Mouse (Mus musculus): ENCODE results near the gene Afg1l. TPM values are rescaled to one million over a fixed set of nuclear protein-coding genes. Genes with fewer than 3 reads are reported as not detected.

The Afg1l gene
- polyA plus RNA-seq, 1 experiment from 2014 or later = 10.9 TPM

- no peak overlapping the region for H3K4me2 ChIP-seq (replicated peaks)
- no peak overlapping the region for H3K4me3 ChIP-seq (replicated peaks)
- H3K9ac ChIP-seq = no peak overlapping the region
- H3K27ac ChIP-seq = 0 out of 2 replicates have a peak overlapping the region, but pooled peaks have one; percentile 9
- no peaks in the 10 kb centered on the region for H3K27me3 ChIP-seq (replicated peaks)
- no peaks in the 10 kb centered on the region for H3K9me3 ChIP-seq
- 72% methylated on average over 14 of the region's 14 CpGs for WGBS
- peak; percentile 52; the same call in 1 of the 2 replicates for ATAC-seq
- peaks cover 3% of the 10 kb centered on the region; the same call in 1 of the 2 replicates for H3K4me1 ChIP-seq (replicated peaks)
- H3K36me3 ChIP-seq = no peaks in the 10 kb centered on the region
Observed at GRCm38 (mm10) chr10:42464805-42465204, 13.6 kb downstream of the Afg1l start.

- peaks cover 3% of the 10 kb centered on the region; the same call in 1 of the 2 replicates for H3K4me1 ChIP-seq (replicated peaks)
- H3K9ac ChIP-seq = no peak overlapping the region
- ATAC-seq = peak; percentile 85
- no peaks in the 10 kb centered on the region for H3K36me3 ChIP-seq
- H3K9me3 ChIP-seq = no peaks in the 10 kb centered on the region
- H3K4me2 ChIP-seq (replicated peaks) = no peak overlapping the region
- H3K27me3 ChIP-seq (replicated peaks) = no peaks in the 10 kb centered on the region
- no peak overlapping the region for H3K4me3 ChIP-seq (replicated peaks)
- 33% methylated on average over 5 of the region's 5 CpGs for WGBS
- H3K27ac ChIP-seq = 0 out of 2 replicates have a peak overlapping the region, but pooled peaks have one; percentile 56
Observed at GRCm38 (mm10) chr10:42464224-42464623, 14.1 kb downstream of the Afg1l start.

- Histone ChIP-seq H3K4me3 (replicated peaks) (no peak overlapping the region), H3K9ac (no peak overlapping the region), H3K4me1 (replicated peaks) (no peaks in the 10 kb centered on the region), H3K4me2 (replicated peaks) (no peak overlapping the region), H3K27me3 (replicated peaks) (no peaks in the 10 kb centered on the region), H3K36me3 (no peaks in the 10 kb centered on the region), H3K9me3 (no peaks in the 10 kb centered on the region), H3K27ac (peak overlapping the region; percentile 9; the same call in 1 of the 2 replicates)
- 0 out of 2 replicates have a peak, but pooled peaks have one; percentile 17 for ATAC-seq
- WGBS = 61% methylated on average over 9 of the region's 9 CpGs
Observed at GRCm38 (mm10) chr10:42457557-42458191, 20.7 kb downstream of the Afg1l start.

- H3K27me3 ChIP-seq (replicated peaks) = no peaks in the 10 kb centered on the region
- WGBS = 69% methylated on average over 5 of the region's 5 CpGs
- no peak overlapping the region for H3K27ac ChIP-seq
- H3K9me3 ChIP-seq = no peaks in the 10 kb centered on the region
- no peak overlapping the region for H3K4me3 ChIP-seq (replicated peaks)
- no peak overlapping the region for H3K9ac ChIP-seq
- H3K4me1 ChIP-seq (replicated peaks) = no peaks in the 10 kb centered on the region
- H3K36me3 ChIP-seq = no peaks in the 10 kb centered on the region
- no peak overlapping the region for H3K4me2 ChIP-seq (replicated peaks)
- ATAC-seq = no peak
Observed at GRCm38 (mm10) chr10:42455981-42456380, 22.4 kb downstream of the Afg1l start.

GRCm38 (mm10) chr10:42454690-42455089 is 23.7 kb downstream of the Afg1l start:
- no peaks in the 10 kb centered on the region for H3K27me3 ChIP-seq (replicated peaks)
- H3K4me1 ChIP-seq (replicated peaks) = no peaks in the 10 kb centered on the region
- no peak overlapping the region for H3K9ac ChIP-seq
- WGBS = 81% methylated on average over 6 of the region's 6 CpGs
- no peaks in the 10 kb centered on the region for H3K9me3 ChIP-seq
- H3K27ac ChIP-seq = no peak overlapping the region
- H3K4me3 ChIP-seq (replicated peaks) = no peak overlapping the region
- H3K4me2 ChIP-seq (replicated peaks) = no peak overlapping the region
- no peak for ATAC-seq
- no peaks in the 10 kb centered on the region for H3K36me3 ChIP-seq

- Histone ChIP-seq H3K4me2 (replicated peaks) (no peak overlapping the region), H3K4me3 (replicated peaks) (no peak overlapping the region), H3K36me3 (no peaks in the 10 kb centered on the region), H3K9me3 (no peaks in the 10 kb centered on the region), H3K4me1 (replicated peaks) (no peaks in the 10 kb centered on the region), H3K27ac (no peak overlapping the region), H3K9ac (no peak overlapping the region), H3K27me3 (replicated peaks) (no peaks in the 10 kb centered on the region)
- ATAC-seq = no peak
- WGBS = 56% methylated on average over 11 of the region's 11 CpGs
Observed at GRCm38 (mm10) chr10:42454266-42454665, 24.1 kb downstream of the Afg1l start.

- no peaks in the 10 kb centered on the region for H3K9me3 ChIP-seq
- H3K9ac ChIP-seq = no peak overlapping the region
- no peak overlapping the region for H3K4me3 ChIP-seq (replicated peaks)
- no peak overlapping the region for H3K27ac ChIP-seq
- H3K4me1 ChIP-seq (replicated peaks) = 0 out of 2 replicates have a peak, but pooled peaks cover 3% of the 10 kb centered on the region
- 53% methylated on average over 3 of the region's 4 CpGs for WGBS
- H3K27me3 ChIP-seq (replicated peaks) = no peaks in the 10 kb centered on the region
- no peak for ATAC-seq
- H3K36me3 ChIP-seq = no peaks in the 10 kb centered on the region
- H3K4me2 ChIP-seq (replicated peaks) = no peak overlapping the region
Observed at GRCm38 (mm10) chr10:42449672-42450071, 28.7 kb downstream of the Afg1l start.

GRCm38 (mm10) chr10:42448371-42448770 is 30.0 kb downstream of the Afg1l start:
- H3K27me3 ChIP-seq (replicated peaks) = no peaks in the 10 kb centered on the region
- no peak overlapping the region for H3K9ac ChIP-seq
- no peak overlapping the region for H3K4me3 ChIP-seq (replicated peaks)
- H3K9me3 ChIP-seq = no peaks in the 10 kb centered on the region
- no peak overlapping the region for H3K4me2 ChIP-seq (replicated peaks)
- 53% methylated on average over 7 of the region's 7 CpGs for WGBS
- H3K27ac ChIP-seq = no peak overlapping the region
- H3K4me1 ChIP-seq (replicated peaks) = 0 out of 2 replicates have a peak, but pooled peaks cover 3% of the 10 kb centered on the region
- no peaks in the 10 kb centered on the region for H3K36me3 ChIP-seq
- ATAC-seq = no peak

GRCm38 (mm10) chr10:42446145-42446544 is 32.2 kb downstream of the Afg1l start:
- no peak overlapping the region for H3K9ac ChIP-seq
- no peak for ATAC-seq
- H3K36me3 ChIP-seq = no peaks in the 10 kb centered on the region
- H3K27me3 ChIP-seq (replicated peaks) = no peaks in the 10 kb centered on the region
- H3K4me2 ChIP-seq (replicated peaks) = no peak overlapping the region
- 0 out of 2 replicates have a peak, but pooled peaks cover 3% of the 10 kb centered on the region for H3K4me1 ChIP-seq (replicated peaks)
- WGBS = 71% methylated on average over 9 of the region's 9 CpGs
- no peak overlapping the region for H3K27ac ChIP-seq
- no peaks in the 10 kb centered on the region for H3K9me3 ChIP-seq
- no peak overlapping the region for H3K4me3 ChIP-seq (replicated peaks)

GRCm38 (mm10) chr10:42436842-42437805 is 41.2 kb downstream of the Afg1l start:
- H3K27ac ChIP-seq = no peak overlapping the region
- 89% methylated on average over 5 of the region's 5 CpGs for WGBS
- no peak overlapping the region for H3K9ac ChIP-seq
- no peaks in the 10 kb centered on the region for H3K4me1 ChIP-seq (replicated peaks)
- no peaks in the 10 kb centered on the region for H3K36me3 ChIP-seq
- no peaks in the 10 kb centered on the region for H3K9me3 ChIP-seq
- H3K4me2 ChIP-seq (replicated peaks) = no peak overlapping the region
- H3K27me3 ChIP-seq (replicated peaks) = no peaks in the 10 kb centered on the region
- H3K4me3 ChIP-seq (replicated peaks) = no peak overlapping the region
- no peak for ATAC-seq

- Histone ChIP-seq H3K36me3 (no peaks in the 10 kb centered on the region), H3K4me3 (replicated peaks) (no peak overlapping the region), H3K27me3 (replicated peaks) (no peaks in the 10 kb centered on the region), H3K9me3 (no peaks in the 10 kb centered on the region), H3K4me1 (replicated peaks) (no peaks in the 10 kb centered on the region), H3K4me2 (replicated peaks) (no peak overlapping the region), H3K9ac (no peak overlapping the region), H3K27ac (no peak overlapping the region)
- no peak for ATAC-seq
- WGBS = 70% methylated on average over 10 of the region's 10 CpGs
Observed at GRCm38 (mm10) chr10:42417530-42418174, 60.7 kb downstream of the Afg1l start.

Measured in intestine, embryonic 15.5 days (tissue).